29 mouse cellular contexts compared by ENCODE assay signal in genomic region chr9:68935611-68936010, GRCm38 (mm10).
DNase-seq lines count a peak whose midpoint lies in the region; ATAC-seq lines count a peak whose summit lies in the region.
"Had no signal": no experiment of that assay in that cellular context is flagged by ENCODE, and none has a peak within 500 bp of the region (broad histone marks: within the 10 kb centered on the region; RNA-seq: fewer than 3 reads in every experiment).

No protein-coding gene starts in this region.

- no peak overlapping the region for H3K9ac ChIP-seq in intestine, embryonic 14.5 days (ENCODE audit: low read length)
- H3K9ac ChIP-seq in intestine, embryonic 16.5 days (ENCODE audit: low read depth, low read length), result no peak overlapping the region
- H3K9ac ChIP-seq in limb, embryonic 11.5 days (ENCODE audit: low read length), result no peak overlapping the region
- H3K9ac ChIP-seq: embryonic facial prominence, embryonic 13.5 days; forebrain, embryonic 13.5 days; heart, embryonic 12.5 days; heart, embryonic 15.5 days; hindbrain, embryonic 14.5 days had no signal

- no peaks in the 10 kb centered on the region for H3K9me3 ChIP-seq in intestine, embryonic 14.5 days (ENCODE audit: control insufficient read depth, low read length)
- H3K9me3 ChIP-seq in intestine, embryonic 16.5 days (ENCODE audit: control insufficient read depth, low read length), result no peaks in the 10 kb centered on the region
- H3K9me3 ChIP-seq in limb, embryonic 11.5 days (ENCODE audit: control insufficient read depth, low read length), result peaks cover 3% of the 10 kb centered on the region; the same call in 1 of the 2 replicates
- no peaks in the 10 kb centered on the region for H3K9me3 ChIP-seq in forebrain, embryonic 10.5 days
- peaks cover 4% of the 10 kb centered on the region; the same call in 1 of the 2 replicates for H3K9me3 ChIP-seq in hindbrain, embryonic 10.5 days
- H3K9me3 ChIP-seq: embryonic facial prominence, embryonic 10.5 days; embryonic facial prominence, embryonic 13.5 days; heart, embryonic 15.5 days had no signal

- H3K36me3 ChIP-seq in intestine, embryonic 14.5 days (ENCODE audit: control insufficient read depth, insufficient read depth, low read length), result no peaks in the 10 kb centered on the region
- H3K36me3 ChIP-seq in intestine, embryonic 16.5 days (ENCODE audit: control insufficient read depth, insufficient read depth, low read length), result no peaks in the 10 kb centered on the region
- H3K36me3 ChIP-seq in limb, embryonic 11.5 days (ENCODE audit: control insufficient read depth, insufficient read depth, low read length), result no peaks in the 10 kb centered on the region
- H3K36me3 ChIP-seq in forebrain, embryonic 10.5 days (replicated peaks), result no peaks in the 10 kb centered on the region
- H3K36me3 ChIP-seq in hindbrain, embryonic 10.5 days, result no peaks in the 10 kb centered on the region
- H3K36me3 ChIP-seq: embryonic facial prominence, embryonic 10.5 days; embryonic facial prominence, embryonic 13.5 days; heart, embryonic 12.5 days; heart, embryonic 15.5 days had no signal

- H3K27me3 ChIP-seq in intestine, embryonic 14.5 days (replicated peaks; ENCODE audit: control insufficient read depth, insufficient read depth, low read length), result no peaks in the 10 kb centered on the region
- H3K27me3 ChIP-seq in intestine, embryonic 16.5 days (replicated peaks; ENCODE audit: control insufficient read depth, insufficient read depth, low read length), result no peaks in the 10 kb centered on the region
- no peaks in the 10 kb centered on the region for H3K27me3 ChIP-seq in limb, embryonic 11.5 days (ENCODE audit: control insufficient read depth, insufficient read depth, low read length)
- H3K27me3 ChIP-seq in forebrain, embryonic 10.5 days (ENCODE audit: poor library complexity, severe bottlenecking), result no peaks in the 10 kb centered on the region; the same call in 1 of the 2 replicates
- H3K27me3 ChIP-seq in hindbrain, embryonic 10.5 days (ENCODE audit: insufficient read depth, poor library complexity, severe bottlenecking), result no peaks in the 10 kb centered on the region
- H3K27me3 ChIP-seq: embryonic facial prominence, embryonic 13.5 days; forebrain, embryonic 13.5 days; heart, embryonic 12.5 days; heart, embryonic 15.5 days had no signal

- 39% methylated on average over 11 of the region's 11 CpGs for WGBS in intestine, embryonic 14.5 days
- 61% methylated on average over 11 of the region's 11 CpGs for WGBS in intestine, embryonic 16.5 days
- 69% methylated on average over 11 of the region's 11 CpGs for WGBS in limb, embryonic 11.5 days
- WGBS in forebrain, embryonic 10.5 days, result 97% methylated on average over 11 of the region's 11 CpGs
- WGBS in hindbrain, embryonic 10.5 days, result 91% methylated on average over 11 of the region's 11 CpGs

- no peak overlapping the region for H3K4me2 ChIP-seq in intestine, embryonic 14.5 days (ENCODE audit: low read length)
- no peak overlapping the region for H3K4me2 ChIP-seq in intestine, embryonic 16.5 days (ENCODE audit: low read depth, low read length)
- no peak overlapping the region for H3K4me2 ChIP-seq in limb, embryonic 11.5 days (ENCODE audit: low read depth, severe bottlenecking)
- H3K4me2 ChIP-seq: embryonic facial prominence, embryonic 13.5 days; forebrain, embryonic 13.5 days; heart, embryonic 12.5 days; heart, embryonic 15.5 days; hindbrain, embryonic 14.5 days had no signal

- H3K4me1 ChIP-seq in intestine, embryonic 14.5 days (replicated peaks; ENCODE audit: control insufficient read depth, insufficient read depth, low read length), result no peaks in the 10 kb centered on the region
- no peaks in the 10 kb centered on the region for H3K4me1 ChIP-seq in intestine, embryonic 16.5 days (ENCODE audit: control insufficient read depth, insufficient read depth, low read length)
- H3K4me1 ChIP-seq in limb, embryonic 11.5 days (ENCODE audit: control insufficient read depth, insufficient read depth, low read length), result peaks cover 4% of the 10 kb centered on the region; the same call in 1 of the 2 replicates
- H3K4me1 ChIP-seq in forebrain, embryonic 10.5 days, result peaks cover 10% of the 10 kb centered on the region
- H3K4me1 ChIP-seq in hindbrain, embryonic 10.5 days (replicated peaks), result peaks cover 2% of the 10 kb centered on the region; the same call in 1 of the 2 replicates
- H3K4me1 ChIP-seq: forebrain, embryonic 13.5 days; heart, embryonic 12.5 days had no signal

- no peak for ATAC-seq in intestine, embryonic 14.5 days (replicated peaks; ENCODE audit: low FRiP score, low TSS enrichment, low read depth)
- ATAC-seq in intestine, embryonic 16.5 days, result no peak
- no peak for ATAC-seq in limb, embryonic 11.5 days (ENCODE audit: insufficient number of reproducible peaks, low FRiP score, low TSS enrichment, low read depth)
- ATAC-seq: CD4-positive, CD25-positive, alpha-beta regulatory T cell, adult 4 months; forebrain, embryonic 13.5 days; forebrain, embryonic 16.5 days; hindbrain, postnatal 0 days; inflammation-experienced regulatory T-cells, adult 6 months had no signal

- intact Hi-C loops in heart, postnatal 36 days (cut with DNase I), result no loop called here

- no peak overlapping the region for H3K4me3 ChIP-seq in intestine, embryonic 14.5 days (ENCODE audit: low read depth, low read length)
- H3K4me3 ChIP-seq in intestine, embryonic 16.5 days (ENCODE audit: low read length), result no peak overlapping the region
- H3K4me3 ChIP-seq in limb, embryonic 11.5 days (ENCODE audit: low read depth, low read length), result no peak overlapping the region
- no peak overlapping the region for H3K4me3 ChIP-seq in forebrain, embryonic 10.5 days
- no peak overlapping the region for H3K4me3 ChIP-seq in hindbrain, embryonic 10.5 days
- H3K4me3 ChIP-seq: embryonic facial prominence, embryonic 10.5 days; embryonic facial prominence, embryonic 13.5 days; erythroblast, embryonic 14.5 days; forebrain, embryonic 13.5 days; heart, embryonic 12.5 days; heart, embryonic 15.5 days had no signal

- peak; percentile 57 to 59 for DNase-seq in heart, adult 18-20 months
- no peak for DNase-seq in heart, postnatal 36 days
- peak; percentile 62 for DNase-seq in intestine, embryonic 14.5 days (ENCODE audit: low spot score)
- DNase-seq in embryo, embryonic 11 days, result peak; percentile 22
- peak; percentile 32 for DNase-seq in limb, embryonic 11.5 days (ENCODE audit: low spot score)
- DNase-seq in forebrain, embryonic 10.5 days (ENCODE audit: extremely low spot score, low spot score), result no peak
- no peak for DNase-seq in hindbrain, embryonic 10.5 days (ENCODE audit: low spot score)
- DNase-seq: adrenal gland, adult 2 months; adrenal gland, postnatal 14 days; cerebellum, adult 11 months; cerebellum, adult 2 months; cerebellum, adult 9-11 months; cerebellum, postnatal 25 days; gastrocnemius, postnatal 10 days; gastrocnemius, postnatal 36 days; heart, postnatal 14 days; kidney, adult 11 months had no signal

- no peak overlapping the region for H3K27ac ChIP-seq in intestine, embryonic 14.5 days (ENCODE audit: low read depth)
- H3K27ac ChIP-seq in intestine, embryonic 16.5 days (ENCODE audit: low read length), result no peak overlapping the region
- no peak overlapping the region for H3K27ac ChIP-seq in limb, embryonic 11.5 days (replicated peaks; ENCODE audit: low read depth, low read length)
- no peak overlapping the region for H3K27ac ChIP-seq in forebrain, embryonic 10.5 days
- no peak overlapping the region for H3K27ac ChIP-seq in hindbrain, embryonic 10.5 days
- H3K27ac ChIP-seq: embryonic facial prominence, embryonic 10.5 days; embryonic facial prominence, embryonic 13.5 days; forebrain, embryonic 13.5 days; heart, embryonic 15.5 days; hindbrain, embryonic 14.5 days; hindbrain, postnatal 0 days had no signal

Comparison
In these comparisons a context has a peak if more than half of its experiments do, and no peak if none do; other contexts are left out.
1. DNase-seq: peak in heart, adult 18-20 months (2 of 2), intestine, embryonic 14.5 days (single experiment), embryo, embryonic 11 days (single experiment) and limb, embryonic 11.5 days (single experiment); none in heart, postnatal 36 days (0 of 2), forebrain, embryonic 10.5 days (single experiment) and hindbrain, embryonic 10.5 days (single experiment).